Mouse (Mus musculus): ENCODE measurements around the gene Safb2. TPM values are rescaled to one million over a fixed set of nuclear protein-coding genes. Genes with fewer than 3 reads are reported as not detected.

Gene Safb2
- polyA plus RNA-seq, 2 experiments, result 16.8 to 40.2 TPM

DNA sequence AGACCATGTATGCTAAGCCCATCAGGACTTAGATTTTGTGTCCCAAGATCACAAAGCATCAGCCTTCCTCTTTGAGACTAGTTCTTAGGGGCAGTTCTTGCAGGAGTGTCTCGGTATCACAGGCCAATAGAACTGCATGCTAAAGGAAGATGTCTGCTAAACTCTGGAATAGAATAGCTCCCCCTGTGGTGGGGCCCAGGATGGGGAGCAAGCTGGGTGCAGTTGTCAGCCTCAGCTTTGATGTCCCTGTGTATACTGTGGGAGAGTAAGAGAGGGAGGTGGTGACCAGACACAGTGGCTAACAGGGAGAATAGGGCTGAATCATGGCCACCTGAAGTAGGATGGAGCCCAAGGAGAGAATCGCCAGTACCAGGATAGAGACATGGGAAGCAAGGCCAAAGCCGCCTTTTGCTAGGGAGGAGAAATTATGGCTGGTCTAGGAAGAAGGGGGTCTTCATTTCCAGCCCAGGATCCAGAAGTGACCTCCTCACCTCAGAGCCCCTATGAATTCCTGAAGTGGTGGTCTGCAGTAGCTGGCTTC is 40.6 kb downstream of the Safb2 start:
- WGBS (ENCODE audit: insufficient replicate concordance), result 55% methylated on average over 3 of the region's 3 CpGs
- ATAC-seq (ENCODE audit: insufficient read depth) (no peak), DNase-seq (ENCODE audit: low read depth in 3 of 3, low spot score in 3 of 3) (no peak)
- H3K4me3 ChIP-seq (ENCODE audit: insufficient read depth in 1 of 2, low read depth in 2 of 2, low read length in 2 of 2), result no peak overlapping the region
- no peak overlapping the region for H3K27ac ChIP-seq
- no peak for TF ChIP-seq EP300 (IDR thresholded peaks at IDR 0.05; ENCODE audit: low read depth)
- TF ChIP-seq CTCF (IDR thresholded peaks at IDR 0.05; ENCODE audit: low read depth), result no peak
- H3K9ac ChIP-seq (replicated peaks), result no peak overlapping the region
- no peaks in the 10 kb centered on the region; a peak in 1 of 4 replicates for H3K4me1 ChIP-seq (replicated peaks; ENCODE audit: control insufficient read depth in 2 of 2, insufficient read depth in 2 of 2, low read length in 1 of 2)
- no peak overlapping the region for H3K4me2 ChIP-seq (ENCODE audit: low read depth)
- H3K36me3 ChIP-seq (replicated peaks; ENCODE audit: control insufficient read depth, insufficient read depth, low read depth), result no peaks in the 10 kb centered on the region
- no peaks in the 10 kb centered on the region for H3K27me3 ChIP-seq (ENCODE audit: control insufficient read depth, insufficient read depth, low read length)
- H3K9me3 ChIP-seq (ENCODE audit: control insufficient read depth, low read length), result no peaks in the 10 kb centered on the region

DNA sequence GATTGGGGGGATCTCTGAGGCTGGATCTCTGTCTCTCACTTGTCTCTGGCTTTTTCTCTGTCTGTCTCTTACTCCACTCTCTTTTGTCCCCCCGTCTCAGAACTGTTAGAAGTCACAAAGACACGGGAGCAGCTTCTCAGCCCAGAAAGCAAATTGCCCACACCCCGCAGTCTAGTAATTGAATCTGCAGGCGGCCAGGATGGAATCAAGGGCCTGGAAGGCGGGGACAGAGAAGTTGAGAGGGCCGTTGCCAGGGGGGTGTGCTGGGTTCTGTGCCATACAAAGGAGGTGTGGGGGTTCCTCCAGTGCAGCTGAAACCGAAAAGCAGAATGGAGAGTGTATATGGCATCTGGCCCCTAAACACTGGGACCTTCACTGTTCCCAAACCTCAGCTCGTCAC is 41.6 kb downstream of the Safb2 start:
- TF ChIP-seq EP300 (IDR thresholded peaks at IDR 0.05; ENCODE audit: low read depth) (no peak), CTCF (IDR thresholded peaks at IDR 0.05; ENCODE audit: low read depth) (no peak)
- H3K4me3 ChIP-seq (ENCODE audit: insufficient read depth in 1 of 2, low read depth in 2 of 2, low read length in 2 of 2), result no peak overlapping the region
- no peaks in the 10 kb centered on the region; a peak in 1 of 4 replicates for H3K4me1 ChIP-seq (replicated peaks; ENCODE audit: control insufficient read depth in 2 of 2, insufficient read depth in 2 of 2, low read length in 1 of 2)
- H3K27me3 ChIP-seq (ENCODE audit: control insufficient read depth, insufficient read depth, low read length), result no peaks in the 10 kb centered on the region
- H3K27ac ChIP-seq, result no peak overlapping the region
- no peaks in the 10 kb centered on the region for H3K9me3 ChIP-seq (ENCODE audit: control insufficient read depth, low read length)
- ATAC-seq (ENCODE audit: insufficient read depth) (no peak), DNase-seq (ENCODE audit: low read depth in 3 of 3, low spot score in 3 of 3) (no peak)
- WGBS (ENCODE audit: insufficient replicate concordance), result 51% methylated on average over 8 of the region's 8 CpGs
- H3K9ac ChIP-seq (replicated peaks), result no peak overlapping the region
- no peak overlapping the region for H3K4me2 ChIP-seq (ENCODE audit: low read depth)
- no peaks in the 10 kb centered on the region for H3K36me3 ChIP-seq (replicated peaks; ENCODE audit: control insufficient read depth, insufficient read depth, low read depth)

DNA sequence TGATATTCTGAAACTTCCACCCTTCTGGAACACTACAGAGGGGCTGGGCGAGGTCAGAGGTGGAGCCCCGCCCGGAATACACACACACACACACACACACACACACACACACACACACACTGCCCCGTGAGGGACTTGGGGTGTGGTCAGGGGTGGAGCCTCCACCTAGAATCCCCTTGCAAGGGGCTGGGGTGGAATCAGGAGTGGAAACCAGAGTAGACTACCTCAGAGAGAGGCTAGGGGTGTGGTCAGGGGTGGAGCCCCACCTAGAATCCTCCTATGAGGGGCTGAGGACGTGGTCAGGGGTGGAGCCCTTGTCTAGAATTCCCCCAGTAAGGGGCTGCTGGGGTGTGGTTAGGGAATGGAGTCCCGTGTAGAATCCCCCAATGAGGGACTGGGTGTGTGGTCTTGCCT is 43.8 kb downstream of the Safb2 start:
- Histone ChIP-seq H3K27ac (no peak overlapping the region), H3K36me3 (replicated peaks; ENCODE audit: control insufficient read depth, insufficient read depth, low read depth) (no peaks in the 10 kb centered on the region), H3K4me3 (ENCODE audit: insufficient read depth in 1 of 2, low read depth in 2 of 2, low read length in 2 of 2) (no peak overlapping the region), H3K9me3 (ENCODE audit: control insufficient read depth, low read length) (no peaks in the 10 kb centered on the region), H3K27me3 (ENCODE audit: control insufficient read depth, insufficient read depth, low read length) (no peaks in the 10 kb centered on the region), H3K9ac (replicated peaks) (no peak overlapping the region), H3K4me1 (replicated peaks; ENCODE audit: control insufficient read depth in 2 of 2, insufficient read depth in 2 of 2, low read length in 1 of 2) (no peaks in the 10 kb centered on the region), H3K4me2 (ENCODE audit: low read depth) (no peak overlapping the region)
- no peak for ATAC-seq (ENCODE audit: insufficient read depth)
- no peak for TF ChIP-seq CTCF (IDR thresholded peaks at IDR 0.05; ENCODE audit: low read depth)
- TF ChIP-seq EP300 (IDR thresholded peaks at IDR 0.05; ENCODE audit: low read depth), result no peak
- DNase-seq (ENCODE audit: low read depth in 3 of 3, low spot score in 3 of 3), result no peak
- 19% methylated on average over 6 of the region's 6 CpGs for WGBS (ENCODE audit: insufficient replicate concordance)

DNA sequence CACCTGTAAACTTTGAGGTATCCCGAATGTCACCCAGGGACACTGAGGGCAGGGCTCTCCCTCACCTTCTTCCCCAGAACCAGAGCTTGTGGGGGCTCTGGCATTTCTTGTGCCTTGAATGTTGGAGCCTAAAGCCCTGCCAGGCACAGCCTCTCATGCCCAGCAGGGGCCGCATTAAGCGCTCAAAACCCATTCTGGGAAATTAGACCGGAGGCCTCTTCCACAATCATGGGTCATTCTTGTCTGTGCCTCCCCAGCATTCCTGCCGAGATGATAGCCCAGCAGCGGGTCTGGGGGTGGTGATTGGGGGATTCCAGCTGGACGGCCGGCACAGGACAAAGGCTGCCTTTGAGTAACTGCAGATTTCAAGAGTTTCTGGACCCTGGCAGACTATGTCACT is 46.5 kb downstream of the Safb2 start:
- WGBS (ENCODE audit: insufficient replicate concordance), result 40% methylated on average over 8 of the region's 8 CpGs
- H3K4me3 ChIP-seq (ENCODE audit: insufficient read depth in 1 of 2, low read depth in 2 of 2, low read length in 2 of 2), result no peak overlapping the region

DNA sequence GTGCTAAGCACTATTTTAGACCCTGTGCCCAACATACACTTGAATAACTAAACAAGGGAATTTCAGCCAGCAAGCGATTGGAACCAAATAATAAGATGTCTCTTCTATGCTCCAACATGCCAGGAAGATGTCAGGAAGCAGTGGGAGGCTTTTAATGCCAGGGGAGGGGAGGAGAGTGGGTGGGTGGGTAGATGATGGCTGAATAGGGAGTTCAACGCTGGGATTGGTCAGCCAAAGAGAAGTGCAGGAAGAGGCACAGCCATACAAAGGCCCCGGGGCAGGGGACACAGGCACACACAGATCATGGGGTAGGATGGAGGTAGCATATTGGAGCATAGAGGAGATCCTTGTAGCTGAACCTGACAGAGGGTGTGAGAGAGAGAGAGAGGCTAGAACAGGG is 47.5 kb downstream of the Safb2 start:
- no peak for DNase-seq (ENCODE audit: low read depth in 3 of 3, low spot score in 3 of 3)

More for the DNA sequence above, 46.5 kb downstream of the Safb2 start:
- H3K9me3 ChIP-seq (ENCODE audit: control insufficient read depth, low read length), result no peaks in the 10 kb centered on the region
- H3K9ac ChIP-seq (replicated peaks), result no peak overlapping the region
- H3K4me2 ChIP-seq (ENCODE audit: low read depth), result no peak overlapping the region
- no peak overlapping the region for H3K27ac ChIP-seq
- DNase-seq (ENCODE audit: low read depth in 3 of 3, low spot score in 3 of 3) (no peak), ATAC-seq (ENCODE audit: insufficient read depth) (no peak)
- H3K27me3 ChIP-seq (ENCODE audit: control insufficient read depth, insufficient read depth, low read length), result no peaks in the 10 kb centered on the region
- no peaks in the 10 kb centered on the region for H3K4me1 ChIP-seq (replicated peaks; ENCODE audit: control insufficient read depth in 2 of 2, insufficient read depth in 2 of 2, low read length in 1 of 2)
- H3K36me3 ChIP-seq (replicated peaks; ENCODE audit: control insufficient read depth, insufficient read depth, low read depth), result no peaks in the 10 kb centered on the region
- TF ChIP-seq EP300 (IDR thresholded peaks at IDR 0.05; ENCODE audit: low read depth) (no peak), CTCF (IDR thresholded peaks at IDR 0.05; ENCODE audit: low read depth) (no peak; the same call in 1 of the 2 replicates)

More for the DNA sequence above, 47.5 kb downstream of the Safb2 start:
- Histone ChIP-seq H3K27ac (no peak overlapping the region), H3K9me3 (ENCODE audit: control insufficient read depth, low read length) (no peaks in the 10 kb centered on the region), H3K4me2 (ENCODE audit: low read depth) (no peak overlapping the region), H3K36me3 (replicated peaks; ENCODE audit: control insufficient read depth, insufficient read depth, low read depth) (no peaks in the 10 kb centered on the region), H3K4me1 (replicated peaks; ENCODE audit: control insufficient read depth in 2 of 2, insufficient read depth in 2 of 2, low read length in 1 of 2) (no peaks in the 10 kb centered on the region), H3K27me3 (ENCODE audit: control insufficient read depth, insufficient read depth, low read length) (no peaks in the 10 kb centered on the region), H3K4me3 (ENCODE audit: insufficient read depth in 1 of 2, low read depth in 2 of 2, low read length in 2 of 2) (no peak overlapping the region), H3K9ac (replicated peaks) (no peak overlapping the region)
- ATAC-seq (ENCODE audit: insufficient read depth), result no peak
- 55% methylated on average over 3 of the region's 3 CpGs for WGBS (ENCODE audit: insufficient replicate concordance)
- no peak for TF ChIP-seq CTCF (IDR thresholded peaks at IDR 0.05; ENCODE audit: low read depth)
- TF ChIP-seq EP300 (IDR thresholded peaks at IDR 0.05; ENCODE audit: low read depth), result no peak

All from liver, embryonic 14.5 days (tissue).